Mouse (Mus musculus): ENCODE measurements around the gene Lrrc4.

Lrrc4 gene

DNA sequence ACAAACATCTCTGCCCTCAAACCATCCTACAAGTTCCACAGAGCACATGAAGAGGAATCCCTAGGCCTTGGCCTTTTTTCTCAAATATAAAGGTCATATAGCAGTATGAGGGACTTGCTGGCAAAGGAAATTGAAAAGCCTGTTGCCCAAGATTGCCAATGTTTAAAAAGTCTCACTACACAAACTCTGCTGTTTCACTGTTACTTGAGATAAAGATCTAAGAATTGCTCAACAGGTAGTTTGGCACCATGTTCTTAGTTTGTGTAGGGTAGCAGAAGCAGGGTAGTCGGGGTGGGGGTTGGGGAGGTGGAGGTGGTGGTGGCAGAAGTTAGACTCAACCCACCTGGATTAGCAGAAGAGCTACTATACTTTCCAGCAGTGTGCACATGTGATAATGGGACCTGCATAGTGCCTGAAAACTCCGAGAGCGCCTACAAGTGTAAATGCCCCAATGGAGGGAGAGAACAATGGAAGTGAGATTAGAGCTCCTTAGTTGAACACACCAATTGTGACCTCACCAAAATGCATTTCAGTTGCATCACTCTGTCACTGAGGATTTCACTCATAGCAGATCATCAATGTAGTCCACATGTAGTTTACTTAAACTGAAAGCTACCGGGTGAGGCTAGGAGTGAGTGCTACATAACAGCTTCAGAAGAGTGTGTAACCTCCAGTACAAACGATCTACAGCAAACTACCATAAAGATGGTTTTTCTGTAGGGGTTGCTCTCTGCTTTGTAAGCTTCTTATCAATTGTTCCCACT, 97.5 kb downstream of the Lrrc4 start:
- intact Hi-C loops (cut with DNase I): no loop called here

DNA sequence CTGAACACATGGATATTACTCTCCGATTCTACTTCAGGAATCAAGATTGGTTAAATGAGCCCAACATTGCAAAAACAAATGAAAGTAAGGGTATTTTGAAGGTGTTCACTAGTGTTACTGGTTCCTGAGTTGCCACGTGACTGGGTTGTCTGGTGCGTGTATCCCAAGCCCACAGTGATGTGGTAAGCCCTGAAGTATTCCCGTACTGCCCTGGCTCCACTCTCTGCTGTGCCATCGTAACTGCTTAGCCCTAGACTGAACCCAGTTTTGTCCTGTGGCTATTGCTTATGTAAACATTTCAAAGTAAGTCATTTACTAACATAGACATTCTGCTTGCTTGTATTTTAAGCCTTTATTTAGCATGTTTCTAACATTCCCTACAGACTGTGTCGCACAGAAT, 100.3 kb downstream of the Lrrc4 start:
- intact Hi-C loops (cut with DNase I): no loop called here

DNA sequence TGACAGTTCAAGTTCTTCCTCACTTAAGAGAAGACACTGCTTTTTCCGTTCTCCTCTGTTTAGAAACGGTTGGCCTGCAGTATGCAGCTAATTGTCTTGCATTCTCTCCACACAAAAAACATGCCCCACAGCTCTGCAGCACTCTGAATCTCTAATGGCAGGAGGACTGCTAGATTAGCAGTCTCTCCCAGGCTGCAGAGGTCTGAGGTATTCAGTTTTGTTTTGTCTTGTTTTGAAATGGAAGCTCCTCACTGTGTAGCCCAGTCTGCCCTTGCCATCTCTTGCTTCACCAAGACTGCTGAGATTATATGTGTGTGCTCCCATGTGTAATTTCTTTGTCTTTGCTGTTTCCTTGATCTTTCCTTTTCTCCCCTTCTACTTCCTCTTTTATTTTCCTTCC, 101.9 kb downstream of the Lrrc4 start:
- intact Hi-C loops (cut with DNase I): no loop called here

DNA sequence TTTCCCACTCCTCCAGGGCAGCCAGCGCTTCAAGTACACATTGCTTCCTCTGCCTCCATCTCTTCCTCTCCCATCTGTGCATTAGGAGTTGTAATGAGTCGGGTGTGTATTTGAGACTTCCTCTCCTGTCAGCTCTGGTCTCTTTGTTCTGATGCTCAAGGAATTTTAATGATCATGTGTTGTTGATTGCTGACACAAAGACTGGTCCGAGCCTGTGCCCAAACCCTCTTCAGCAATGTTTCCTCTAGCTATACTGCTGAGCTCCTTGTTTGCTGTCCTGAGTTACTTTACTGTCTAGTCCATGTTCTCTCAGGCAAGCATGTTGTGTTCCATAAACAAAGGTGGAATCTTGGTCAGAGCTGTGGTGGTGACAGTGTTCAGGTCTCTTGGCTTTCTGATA, 102.3 kb downstream of the Lrrc4 start:
- intact Hi-C loops (cut with DNase I): no loop called here

DNA sequence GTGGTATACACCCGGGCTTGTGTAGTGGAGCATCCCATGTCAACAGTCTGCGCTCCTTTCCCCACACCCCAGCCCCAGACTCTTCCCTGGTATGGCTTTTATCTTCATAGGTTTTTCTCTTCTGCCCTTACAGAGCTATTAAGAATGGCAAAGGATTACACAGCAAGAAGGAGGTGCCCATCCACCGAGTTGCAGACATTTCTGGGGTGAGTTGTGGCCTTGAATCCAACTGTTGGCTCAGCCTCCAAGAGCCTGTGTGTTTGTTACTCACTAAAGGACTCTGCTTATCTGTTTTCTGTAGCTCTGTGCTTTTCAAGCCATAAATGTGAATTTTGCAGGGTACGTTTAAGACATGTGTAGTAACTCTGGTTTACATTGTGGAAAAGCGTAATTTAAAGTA, 106.8 kb downstream of the Lrrc4 start:
- intact Hi-C loops (cut with DNase I): no loop called here

DNA sequence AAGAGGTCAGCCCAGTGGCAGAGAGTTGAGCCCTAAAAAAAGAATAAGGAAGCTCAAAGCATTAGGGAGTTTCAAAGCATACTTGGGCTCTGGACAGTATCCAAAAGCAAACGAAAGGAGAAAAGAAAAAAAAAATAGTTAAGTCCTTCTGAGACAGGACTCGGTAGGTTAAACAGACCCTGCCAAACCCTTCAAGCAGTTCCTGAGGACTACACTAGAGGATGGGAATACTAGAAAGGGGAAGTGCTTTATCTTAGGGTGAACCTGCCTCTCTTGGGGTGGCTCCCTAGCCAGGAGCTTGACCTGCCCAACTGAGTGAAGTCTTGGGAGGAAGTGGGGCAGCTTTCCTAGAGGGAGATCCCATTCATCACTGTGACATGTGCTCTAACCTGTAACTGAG, 108.5 kb downstream of the Lrrc4 start:
- intact Hi-C loops (cut with DNase I): no loop called here

DNA sequence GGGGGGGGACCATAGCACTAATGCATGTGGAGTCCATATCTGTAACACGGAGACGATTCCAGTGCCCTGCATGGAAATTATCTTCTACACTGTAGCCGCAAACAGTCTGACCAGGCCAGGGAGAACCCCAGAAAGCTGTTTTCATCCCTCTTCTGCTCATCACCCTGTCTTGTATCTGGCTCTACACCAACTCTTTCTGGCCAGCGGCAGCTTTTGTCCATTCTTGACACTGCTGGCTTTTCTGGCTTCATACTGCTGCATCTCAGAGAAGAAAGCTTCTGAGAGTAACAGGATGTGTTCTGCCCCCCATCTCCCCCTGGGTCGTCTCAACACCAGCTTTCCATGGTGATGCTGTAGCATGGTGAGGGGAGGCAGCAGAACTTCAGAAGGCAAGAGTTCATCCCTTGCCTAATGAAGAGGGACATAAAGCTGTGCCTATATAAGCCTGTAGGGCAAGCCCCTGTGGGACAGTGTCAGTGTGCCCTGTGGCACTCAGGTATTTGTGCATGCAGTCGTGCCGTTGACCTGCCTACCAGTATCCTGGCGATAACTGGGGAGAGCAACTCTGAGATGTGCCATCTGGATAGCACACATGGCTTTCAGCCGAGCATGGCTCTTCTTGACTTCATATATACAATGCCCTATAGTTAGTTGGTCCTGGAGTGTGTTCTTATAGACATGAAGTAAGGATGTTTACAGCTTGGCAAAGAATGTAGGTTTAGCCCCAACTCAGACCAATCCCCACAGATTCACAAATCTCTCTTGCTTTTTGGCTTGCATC, 111.0 kb downstream of the Lrrc4 start:
- intact Hi-C loops (cut with DNase I): no loop called here

DNA sequence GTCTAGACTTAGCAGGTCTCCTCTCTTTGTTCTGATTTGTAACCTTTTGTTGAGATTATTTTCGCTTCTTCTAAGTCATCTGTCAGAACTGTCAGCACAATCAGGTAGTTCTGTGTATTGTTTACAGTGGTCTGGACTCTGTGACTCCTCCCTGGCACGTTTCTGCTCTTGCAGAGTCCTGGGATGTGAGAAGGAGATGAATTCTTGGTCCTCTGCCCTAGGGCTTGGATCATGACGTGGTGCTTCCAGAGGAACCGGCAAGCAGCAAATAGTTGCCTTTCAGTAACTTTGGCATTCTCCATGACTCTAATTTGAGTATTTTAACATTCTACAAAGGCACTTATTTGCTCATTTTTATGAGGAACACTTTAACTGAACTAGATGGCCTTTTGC, 113.7 kb downstream of the Lrrc4 start:
- intact Hi-C loops (cut with DNase I): no loop called here

DNA sequence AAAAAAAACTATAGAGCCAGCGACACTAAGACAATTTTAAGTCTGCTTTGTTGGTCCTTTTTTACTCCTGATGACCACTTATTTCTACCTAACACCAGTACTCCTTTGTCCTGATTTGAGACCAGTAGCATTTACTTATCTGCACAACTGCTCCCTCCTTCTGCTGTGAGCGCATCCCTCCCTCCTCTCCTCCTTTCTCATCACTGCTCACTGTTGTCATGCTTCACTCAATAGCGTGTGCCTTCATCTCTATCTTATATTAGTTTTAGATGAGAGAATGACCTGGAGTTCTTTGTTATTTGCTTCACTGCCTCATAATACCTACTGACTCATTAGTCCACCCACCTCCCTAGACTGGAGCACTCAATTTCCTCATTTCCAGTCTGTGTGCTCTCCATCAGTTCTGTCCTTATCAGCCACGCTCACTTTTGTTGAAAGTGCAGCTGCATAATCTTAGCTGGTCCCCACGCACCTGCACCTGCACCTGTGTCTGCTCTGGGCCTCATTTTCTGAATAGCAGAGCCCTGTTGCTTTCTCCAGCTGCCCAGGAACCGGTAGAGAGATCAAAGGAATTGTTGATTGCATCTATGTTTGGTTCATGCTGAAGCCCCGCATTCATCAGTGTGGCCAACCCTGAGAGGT, 114.2 kb downstream of the Lrrc4 start:
- intact Hi-C loops (cut with DNase I): no loop called here

DNA sequence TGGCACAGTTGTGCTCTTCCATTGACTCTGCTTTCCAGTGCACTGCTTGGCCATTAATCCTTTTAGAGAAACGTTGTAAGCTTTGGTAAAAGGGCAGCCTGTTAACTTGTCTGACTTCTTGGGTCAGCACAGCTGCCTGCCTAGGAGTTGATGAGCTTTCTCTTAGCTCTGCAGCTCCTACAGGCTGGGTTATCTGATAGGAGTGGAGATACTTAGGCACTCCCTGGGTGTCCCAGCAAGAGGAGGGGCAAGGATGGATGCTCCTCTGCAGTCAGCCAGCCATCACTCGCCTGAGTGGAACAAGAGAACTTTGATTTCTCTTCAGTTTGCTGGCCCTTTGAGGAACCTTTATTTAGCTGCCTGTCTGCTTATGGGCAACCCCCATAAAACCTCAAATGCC, 121.5 kb downstream of the Lrrc4 start:
- intact Hi-C loops (cut with DNase I): no loop called here

DNA sequence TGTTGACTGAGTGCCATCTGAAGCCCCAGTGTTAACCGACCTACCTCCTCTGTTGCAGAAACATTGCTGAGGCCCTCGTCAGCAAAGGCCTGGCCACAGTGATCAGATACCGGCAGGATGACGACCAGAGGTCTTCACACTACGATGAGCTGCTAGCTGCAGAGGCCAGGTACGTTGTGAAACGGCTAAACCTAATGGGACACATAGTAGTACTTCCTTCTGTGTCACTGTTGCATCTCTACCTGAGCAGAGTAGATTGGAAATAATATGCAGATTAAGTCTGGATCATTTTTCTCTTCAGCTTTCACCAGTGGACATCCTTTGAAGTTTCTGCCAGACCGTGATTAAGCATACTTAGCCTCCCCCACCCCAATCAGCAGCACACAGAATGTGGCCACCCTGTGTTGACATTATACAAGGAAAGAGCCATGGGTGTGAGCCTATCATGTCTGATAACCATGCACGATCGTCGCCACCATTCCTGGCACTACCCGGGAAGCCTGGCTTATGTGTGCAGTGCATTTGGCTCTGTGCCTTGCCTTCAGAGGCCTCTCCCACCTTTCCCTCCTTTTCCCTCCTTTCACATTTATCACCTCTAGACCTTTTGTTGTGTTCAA, 124.5 kb downstream of the Lrrc4 start:
- intact Hi-C loops (cut with DNase I): no loop called here

DNA sequence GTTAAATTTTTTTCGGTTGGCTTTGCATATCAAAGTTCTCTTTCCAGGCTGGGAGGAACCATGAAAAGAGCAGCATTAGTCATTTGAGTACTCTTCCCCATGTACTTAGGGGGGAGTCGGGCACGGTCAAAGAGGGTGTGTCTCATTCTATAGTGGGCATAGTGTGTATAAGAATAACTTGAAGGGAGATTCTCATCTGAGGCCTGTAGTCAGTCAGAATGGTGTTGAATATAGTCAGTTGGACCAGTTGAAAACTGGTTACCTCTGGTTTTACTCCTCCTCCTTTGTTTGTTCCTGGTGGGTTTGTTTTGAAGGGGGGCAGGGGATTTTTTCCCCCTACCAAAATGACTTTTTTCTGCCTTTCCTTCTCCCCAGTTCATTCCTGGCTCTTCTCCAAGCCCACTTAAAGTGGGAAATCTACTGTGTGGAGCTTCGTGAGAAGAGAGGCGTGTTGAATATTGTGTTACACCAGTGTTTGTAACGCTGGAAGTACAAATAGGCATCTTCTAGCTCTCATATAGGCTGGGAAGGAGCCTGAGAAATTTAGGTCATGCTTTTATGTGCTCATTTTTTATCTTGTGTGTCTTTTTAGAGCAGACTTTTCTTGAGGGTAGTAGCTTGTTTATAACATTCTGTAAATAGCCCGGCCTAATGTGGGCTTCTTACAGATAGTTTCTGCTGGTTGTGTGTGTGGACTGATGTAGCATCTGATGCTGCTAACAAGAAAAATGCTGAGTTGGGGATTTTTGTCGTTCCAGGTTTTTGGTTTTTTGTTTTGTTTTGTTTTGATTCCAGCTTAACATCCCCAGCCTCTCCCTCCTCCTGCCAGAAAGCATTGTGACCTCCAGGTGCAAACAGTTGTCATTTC, 125.2 kb downstream of the Lrrc4 start:
- intact Hi-C loops (cut with DNase I): no loop called here

DNA sequence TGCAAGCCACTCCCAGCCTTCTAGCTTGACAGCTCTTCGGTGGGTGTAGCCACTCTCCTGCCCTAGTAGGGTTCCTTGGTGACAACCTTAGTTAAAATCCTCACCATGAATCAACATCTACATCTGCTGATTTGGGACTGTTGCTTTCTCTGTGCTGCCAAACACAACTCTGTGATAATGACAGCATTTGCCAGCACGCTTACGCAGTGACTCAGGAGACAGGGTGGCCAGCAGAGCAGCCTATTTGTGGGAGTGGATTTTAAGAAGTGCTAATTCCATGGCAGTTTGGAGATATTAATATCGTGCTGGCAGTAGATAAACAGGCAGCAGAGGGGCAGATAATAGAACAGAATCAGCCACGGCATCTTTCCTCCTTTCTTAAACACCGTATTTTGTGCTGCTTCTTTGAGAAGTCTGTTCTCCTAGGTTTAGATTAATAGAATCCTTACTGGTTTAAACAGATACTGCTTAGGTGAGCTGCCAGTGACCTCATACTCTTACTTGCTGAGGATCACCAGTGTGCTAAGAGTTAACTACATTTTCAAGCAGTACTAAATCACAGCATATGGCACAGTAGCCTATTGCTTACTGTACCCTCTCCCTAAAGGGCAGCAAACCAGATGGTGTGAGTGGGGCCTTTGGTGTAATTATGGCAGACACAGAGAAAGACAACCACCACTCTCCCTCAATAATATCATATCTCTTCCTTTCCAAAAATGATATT, 126.0 kb downstream of the Lrrc4 start:
- intact Hi-C loops (cut with DNase I): no loop called here

DNA sequence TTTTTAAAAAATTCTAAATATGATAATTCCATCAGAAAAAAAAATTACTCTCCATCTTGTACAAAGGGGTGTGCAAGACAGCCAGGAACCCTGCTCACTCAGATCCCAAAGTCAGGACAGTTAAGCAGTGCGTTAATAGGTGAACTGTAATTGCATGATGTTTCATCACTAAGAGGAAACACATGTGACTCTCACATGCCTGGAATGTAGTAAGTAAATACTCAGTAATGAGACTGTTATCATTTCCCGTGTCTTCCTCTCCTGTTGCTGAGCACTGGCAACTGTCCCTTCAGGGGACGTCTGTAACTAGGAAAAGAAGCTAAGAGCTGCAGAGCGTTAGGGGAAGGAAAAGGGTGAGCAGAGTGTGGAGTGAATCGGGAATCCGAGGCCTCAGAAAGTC, 126.9 kb downstream of the Lrrc4 start:
- intact Hi-C loops (cut with DNase I): no loop called here

DNA sequence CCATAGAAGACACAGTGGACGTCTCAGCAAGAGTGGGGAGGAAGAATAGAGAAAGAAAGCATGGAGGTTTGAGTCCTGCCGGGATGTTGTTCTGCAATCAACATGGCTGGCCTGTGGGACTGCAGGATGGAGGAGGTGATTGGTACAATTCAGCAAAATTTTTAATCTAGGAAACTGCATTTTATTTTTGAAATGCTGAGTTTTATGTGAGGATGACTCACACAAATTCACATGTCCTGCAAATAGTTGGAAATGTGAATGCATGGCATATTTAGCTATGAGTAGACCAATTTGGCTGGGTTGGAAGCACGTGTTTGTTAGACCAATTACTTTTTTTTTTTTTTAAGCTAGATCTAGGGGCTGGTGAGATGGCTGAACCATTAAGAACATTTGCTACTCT, 134.3 kb downstream of the Lrrc4 start:
- intact Hi-C loops (cut with DNase I): loop anchor here (1.0 kb wide), 1 partner anchor 15 kb away; no protein-coding TSS in a partner anchor

DNA sequence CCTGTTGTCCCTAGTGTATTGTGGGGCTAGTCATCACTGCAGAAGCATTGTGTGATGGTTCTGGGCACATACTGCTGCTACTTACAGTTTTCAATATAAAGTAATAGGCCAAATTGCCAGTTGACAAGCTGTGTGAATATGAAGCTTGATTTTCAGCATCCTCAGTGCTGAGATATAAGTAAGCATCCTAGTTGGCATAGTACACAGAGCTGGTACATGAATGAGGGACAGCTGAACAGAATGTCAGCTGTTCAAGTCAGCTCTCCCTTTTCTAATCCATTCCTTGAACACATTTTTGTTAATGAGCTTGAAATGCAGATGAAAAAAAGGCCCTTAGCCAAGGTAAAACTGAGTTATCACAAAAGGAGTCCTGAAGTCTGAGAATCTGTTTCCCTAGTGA, 138.9 kb downstream of the Lrrc4 start:
- intact Hi-C loops (cut with DNase I): no loop called here

DNA sequence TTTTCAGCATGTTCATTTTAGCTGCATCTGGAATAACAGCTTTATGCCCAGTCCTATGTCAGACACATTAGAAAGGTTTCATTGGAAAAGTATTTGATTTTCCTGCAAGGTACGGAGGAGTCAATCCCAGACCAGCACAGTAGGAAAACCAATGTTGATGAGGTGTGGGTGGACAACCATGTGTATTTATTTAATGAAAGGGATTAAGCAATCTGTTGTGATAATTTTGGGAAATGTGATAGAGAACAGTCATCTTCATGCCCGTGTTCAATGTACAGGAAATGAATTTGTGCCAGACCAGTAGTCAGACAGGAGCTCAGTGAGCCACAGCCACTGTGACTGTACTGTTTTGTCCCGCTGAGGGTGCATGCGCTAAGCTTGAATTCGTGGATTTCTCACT, 143.8 kb downstream of the Lrrc4 start:
- intact Hi-C loops (cut with DNase I): no loop called here

DNA sequence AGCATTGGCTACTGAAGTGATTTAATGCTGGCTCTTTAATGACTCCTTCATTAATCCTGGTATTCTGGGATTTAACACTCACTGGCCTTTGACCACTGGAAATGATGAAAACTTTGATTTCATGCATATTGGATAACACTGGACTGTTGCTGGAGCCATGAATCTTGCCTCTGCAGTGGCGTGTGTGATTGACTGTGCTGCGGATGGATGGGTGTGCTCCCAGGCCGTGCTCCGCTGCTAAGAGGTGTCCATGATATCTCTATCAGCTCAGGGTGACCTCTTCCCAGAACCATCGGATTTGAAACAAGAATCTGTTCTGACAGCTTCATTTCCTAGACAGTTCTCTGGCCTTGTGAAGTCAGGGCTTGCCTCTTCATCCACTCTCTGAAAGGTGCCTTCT, 145.8 kb downstream of the Lrrc4 start:
- intact Hi-C loops (cut with DNase I): no loop called here

DNA sequence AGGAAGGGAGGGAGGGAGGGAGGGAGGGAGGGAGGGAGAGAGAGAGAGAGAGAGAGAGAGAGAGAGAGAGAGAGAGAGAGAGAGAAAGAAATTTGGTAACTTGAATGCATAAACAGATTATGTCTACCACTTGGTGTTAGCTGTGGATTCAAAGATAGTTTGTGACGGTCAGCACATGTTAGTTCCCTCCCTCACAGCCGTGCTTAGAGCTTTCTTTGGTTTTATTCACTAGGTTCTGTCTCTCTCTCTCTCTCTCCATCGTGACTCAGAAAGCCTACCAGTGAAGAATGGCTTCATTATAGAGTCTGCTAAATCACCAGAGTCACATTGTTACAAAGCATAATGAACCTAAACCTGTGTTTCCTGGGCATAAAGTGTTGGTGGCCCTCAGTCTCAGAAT, 146.5 kb downstream of the Lrrc4 start:
- intact Hi-C loops (cut with DNase I): no loop called here

Data from adrenal gland (tissue).